11 mouse cellular contexts compared by ENCODE assay signal in the genomic region with DNA sequence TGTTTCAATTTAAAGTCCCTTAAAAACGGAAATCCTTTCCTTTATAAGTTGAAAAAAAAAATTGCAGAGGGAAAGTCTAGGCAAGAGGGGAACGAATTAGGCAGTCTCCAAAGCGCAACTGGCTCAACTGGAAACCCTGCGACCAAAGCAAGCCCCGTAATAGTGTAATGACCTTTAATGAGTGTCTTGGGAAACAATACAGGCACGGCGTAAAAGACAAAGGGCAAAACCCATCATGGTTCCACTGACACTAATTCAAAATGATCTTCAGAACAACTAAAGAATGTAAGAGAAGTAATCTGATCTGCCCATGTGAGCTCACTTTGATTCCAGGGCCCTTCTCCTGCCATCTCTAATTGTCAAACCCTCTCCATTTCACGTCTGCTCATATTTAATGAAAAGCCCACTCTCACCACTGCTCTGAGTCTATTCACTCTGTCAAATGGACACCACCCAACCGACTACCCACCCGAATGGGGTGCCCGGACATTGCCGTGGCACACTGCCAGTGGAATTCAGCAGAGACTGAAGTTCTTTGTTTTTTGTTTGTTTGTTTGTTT.
"Had no signal": no experiment of that assay in that cellular context is flagged by ENCODE, and none has a peak within 500 bp of the region (broad histone marks: within the 10 kb centered on the region; RNA-seq: fewer than 3 reads in every experiment).

No protein-coding gene starts in this region.

- H3K4me3 ChIP-seq: left cerebral cortex, adult 2 months; limb, embryonic 12.5 days; liver, embryonic 13.5 days; midbrain, embryonic 13.5 days had no signal

- H3K4me1 ChIP-seq: liver, embryonic 13.5 days had no signal

- H3K9ac ChIP-seq: limb, embryonic 12.5 days; liver, embryonic 13.5 days; midbrain, embryonic 13.5 days had no signal

- ATAC-seq: midbrain, embryonic 13.5 days had no signal

- H3K27me3 ChIP-seq: limb, embryonic 12.5 days; liver, embryonic 13.5 days; midbrain, embryonic 13.5 days had no signal

- H3K27ac ChIP-seq: left cerebral cortex, adult 2 months; limb, embryonic 12.5 days; liver, embryonic 13.5 days; midbrain, embryonic 13.5 days had no signal

- H3K4me2 ChIP-seq: limb, embryonic 12.5 days; liver, embryonic 13.5 days; midbrain, embryonic 13.5 days had no signal

- DNase-seq: kidney, adult 11 months; kidney, postnatal 14 days; liver; liver, embryonic 13.5 days; lung, adult 18-20 months; right cerebral cortex, adult 18-20 months; right cerebral cortex, postnatal 25 days; thymus, postnatal 36 days had no signal

- H3K36me3 ChIP-seq: limb, embryonic 12.5 days; liver, embryonic 13.5 days; midbrain, embryonic 13.5 days had no signal

- H3K9me3 ChIP-seq: limb, embryonic 12.5 days; liver, embryonic 13.5 days; midbrain, embryonic 13.5 days had no signal
